Mouse (Mus musculus) urinary bladder, postnatal 4 days (tissue): Measurements from ENCODE around the gene Eml2.

Source experiments
- DNase-seq, 2 experiments: peaks; one replicate each; pipeline ENCODE4 v3.0.0; 2021 to 2022; ENCODE audit warnings: low spot score in 2 of 2

The Eml2 gene

GRCm38 (mm10) chr7:19229404-19229803 is 53.2 kb downstream of the Eml2 start:
- DNase-seq, result no peak

GRCm38 (mm10) chr7:19230041-19230580 is 53.9 kb downstream of the Eml2 start:
- DNase-seq, result no peak

GRCm38 (mm10) chr7:19230899-19231298 is 54.7 kb downstream of the Eml2 start:
- DNase-seq, result no peak

- no peak for DNase-seq
These were observed 55.6 kb downstream of the Eml2 start for GRCm38 (mm10) chr7:19231849-19232248.

GRCm38 (mm10) chr7:19234652-19235051 is 58.4 kb downstream of the Eml2 start:
- DNase-seq, result no peak

GRCm38 (mm10) chr7:19235092-19235671 is 59.0 kb downstream of the Eml2 start:
- DNase-seq, result no peak

GRCm38 (mm10) chr7:19236411-19236810 is 60.2 kb downstream of the Eml2 start:
- DNase-seq, result no peak

- DNase-seq, result no peak
These were observed 62.1 kb downstream of the Eml2 start for GRCm38 (mm10) chr7:19238344-19238743.

- DNase-seq, result peak; percentile 78 to 91
These were observed 63.2 kb downstream of the Eml2 start for GRCm38 (mm10) chr7:19239423-19239822.

- DNase-seq, result no peak
These were observed 63.8 kb downstream of the Eml2 start for GRCm38 (mm10) chr7:19239986-19240385.

- DNase-seq, result no peak
These were observed 64.8 kb downstream of the Eml2 start for GRCm38 (mm10) chr7:19240905-19241463.

GRCm38 (mm10) chr7:19242005-19242404 is 65.8 kb downstream of the Eml2 start:
- no peak for DNase-seq

GRCm38 (mm10) chr7:19243858-19244257 is 67.6 kb downstream of the Eml2 start:
- DNase-seq, result no peak

GRCm38 (mm10) chr7:19245083-19245482 is 68.9 kb downstream of the Eml2 start:
- DNase-seq, result no peak

- DNase-seq, result no peak
These were observed 70.6 kb downstream of the Eml2 start for GRCm38 (mm10) chr7:19246855-19247254.

- no peak for DNase-seq
These were observed 71.3 kb downstream of the Eml2 start for GRCm38 (mm10) chr7:19247511-19247910.

- DNase-seq, result no peak
These were observed 75.9 kb downstream of the Eml2 start for GRCm38 (mm10) chr7:19252078-19252477.

GRCm38 (mm10) chr7:19253437-19253836 is 77.2 kb downstream of the Eml2 start:
- DNase-seq, result no peak

- no peak for DNase-seq
These were observed 79.2 kb downstream of the Eml2 start for GRCm38 (mm10) chr7:19255395-19255794.
